10 mouse cellular contexts compared by ENCODE assay signal in the genomic region with DNA sequence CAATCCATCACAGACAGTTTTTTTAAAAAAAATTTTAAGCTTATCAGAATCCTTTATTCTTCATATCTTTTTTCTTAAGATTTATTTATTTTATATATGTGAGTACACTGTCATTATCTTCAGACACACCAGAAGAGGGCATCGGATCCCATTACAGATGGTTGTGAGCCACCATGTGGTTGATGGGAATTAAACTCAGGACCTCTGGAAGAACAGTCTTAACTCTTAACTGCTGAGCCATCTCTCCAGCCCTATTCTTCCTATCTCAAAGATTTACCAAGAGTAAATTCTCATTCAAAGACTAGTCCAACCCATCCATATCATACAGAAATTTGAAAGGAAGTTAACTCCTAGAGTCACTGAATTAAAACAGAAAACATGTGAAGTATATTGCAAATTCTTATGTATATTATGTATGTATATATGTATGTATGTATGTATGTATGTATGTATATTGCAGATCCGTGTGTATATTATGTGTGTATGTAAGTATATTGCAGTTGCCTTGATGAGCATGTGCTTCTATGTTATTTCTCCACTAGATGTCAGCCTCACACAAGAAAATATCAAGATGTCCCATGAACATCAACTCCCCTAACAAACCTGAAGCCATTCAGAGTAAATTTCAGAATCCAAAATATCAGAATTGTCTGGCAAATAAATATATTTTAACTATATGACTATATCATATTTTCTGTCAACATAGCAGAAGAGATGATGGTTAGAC. TPM values are rescaled to one million over a fixed set of nuclear protein-coding genes. Genes with fewer than 3 reads are reported as not detected.
A peak's percentile ranks its signal among the peaks of the same experiment; 100 is the strongest.
DNase-seq lines count a peak whose midpoint lies in the region; ATAC-seq and TF ChIP-seq lines count a peak whose summit lies in the region.
"Had no signal": no experiment of that assay in that cellular context is flagged by ENCODE, and none has a peak within 500 bp of the region (broad histone marks: within the 10 kb centered on the region; RNA-seq: fewer than 3 reads in every experiment).

No protein-coding gene starts in this region.

- no peaks in the 10 kb centered on the region for H3K9me3 ChIP-seq in lung, embryonic 14.5 days (ENCODE audit: low read depth, low read length)
- no peaks in the 10 kb centered on the region for H3K9me3 ChIP-seq in hindbrain, embryonic 12.5 days (replicated peaks)
- H3K9me3 ChIP-seq in neural tube, embryonic 12.5 days, result no peaks in the 10 kb centered on the region

- H3K36me3 ChIP-seq in lung, embryonic 14.5 days (ENCODE audit: insufficient read depth), result no peaks in the 10 kb centered on the region
- no peaks in the 10 kb centered on the region for H3K36me3 ChIP-seq in hindbrain, embryonic 12.5 days
- no peaks in the 10 kb centered on the region for H3K36me3 ChIP-seq in neural tube, embryonic 12.5 days

- DNase-seq in lung, embryonic 14.5 days, result peak; percentile 73
- DNase-seq in lung, postnatal 4 days, result no peak
- DNase-seq in adipocyte (ENCODE audit: low spot score), result peak; percentile 64
- no peak for DNase-seq in gastrocnemius, postnatal 36 days
- DNase-seq in frontal cortex, postnatal 14 days (ENCODE audit: low spot score in 2 of 2), result no peak
- no peak for DNase-seq in cerebellum, adult 18-20 months

- H3K27ac ChIP-seq in lung, embryonic 14.5 days (ENCODE audit: low read depth), result no peak overlapping the region
- H3K27ac ChIP-seq in hindbrain, embryonic 12.5 days, result no peak overlapping the region
- no peak overlapping the region for H3K27ac ChIP-seq in neural tube, embryonic 12.5 days

- intact Hi-C loops in gastrocnemius, postnatal 36 days (cut with DNase I), result no loop called here

- TF ChIP-seq CTCF in lung, embryonic 14.5 days (IDR thresholded peaks at IDR 0.05; ENCODE audit: low read depth), result peak; percentile 59

- 48% methylated on average over 2 of the region's 2 CpGs for WGBS in lung, embryonic 14.5 days
- 58% methylated on average over 2 of the region's 2 CpGs for WGBS in hindbrain, embryonic 12.5 days
- 66% methylated on average over 2 of the region's 2 CpGs for WGBS in neural tube, embryonic 12.5 days

- H3K4me3 ChIP-seq in lung, embryonic 14.5 days (ENCODE audit: low read depth, low read length), result no peak overlapping the region
- H3K4me3 ChIP-seq in hindbrain, embryonic 12.5 days, result no peak overlapping the region
- no peak overlapping the region for H3K4me3 ChIP-seq in neural tube, embryonic 12.5 days

- H3K4me2 ChIP-seq in lung, embryonic 14.5 days, result no peak overlapping the region
- no peak overlapping the region for H3K4me2 ChIP-seq in hindbrain, embryonic 12.5 days (replicated peaks)
- no peak overlapping the region for H3K4me2 ChIP-seq in neural tube, embryonic 12.5 days (replicated peaks)

- no peak for ATAC-seq in lung, embryonic 14.5 days (ENCODE audit: insufficient read depth)
- ATAC-seq in hindbrain, embryonic 12.5 days (ENCODE audit: low FRiP score), result peak; percentile 77
- ATAC-seq in neural tube, embryonic 12.5 days (ENCODE audit: low FRiP score, low read depth), result peak; percentile 76

- H3K9ac ChIP-seq in lung, embryonic 14.5 days, result no peak overlapping the region
- H3K9ac ChIP-seq in hindbrain, embryonic 12.5 days, result no peak overlapping the region
- H3K9ac ChIP-seq in neural tube, embryonic 12.5 days, result no peak overlapping the region

- no peaks in the 10 kb centered on the region for H3K27me3 ChIP-seq in lung, embryonic 14.5 days (ENCODE audit: insufficient read depth, low read length)
- no peaks in the 10 kb centered on the region for H3K27me3 ChIP-seq in hindbrain, embryonic 12.5 days
- H3K27me3 ChIP-seq in neural tube, embryonic 12.5 days (replicated peaks), result no peaks in the 10 kb centered on the region

- no peaks in the 10 kb centered on the region for H3K4me1 ChIP-seq in lung, embryonic 14.5 days (ENCODE audit: insufficient read depth)
- H3K4me1 ChIP-seq in hindbrain, embryonic 12.5 days, result no peaks in the 10 kb centered on the region
- H3K4me1 ChIP-seq in neural tube, embryonic 12.5 days, result no peaks in the 10 kb centered on the region

RNA-seq across cellular contexts. Expression of gene Vmn2r84, which starts 30.5 kb away (rescaled TPM):
- not detected in 2 replicates for polyA plus RNA-seq in lung, embryonic 14.5 days (2014; fragmentation: Nextera tagmentation; extraction: Ambion mirVana)
- not detected in 2 replicates for polyA plus RNA-seq in hindbrain, embryonic 12.5 days (2016; fragmentation: Nextera tagmentation; extraction: Ambion mirVana)
- 0.01 TPM in 1 of 2 replicates, not detected in the other for polyA plus RNA-seq in neural tube, embryonic 12.5 days (2016; fragmentation: Nextera tagmentation; extraction: Ambion mirVana)
- not detected for total RNA-seq in gastrocnemius, postnatal 36 days (2021)
- polyA plus RNA-seq: heart, embryonic 14.5 days; stomach, embryonic 16.5 days had no signal

RNA-seq across cellular contexts. Expression of gene Tespa1, which starts 40.9 kb away (rescaled TPM):
- 0.66 TPM in 1 of 2 replicates, not detected in the other for polyA plus RNA-seq in lung, embryonic 14.5 days (2014; fragmentation: Nextera tagmentation; extraction: Ambion mirVana)
- polyA plus RNA-seq in hindbrain, embryonic 12.5 days (2016; fragmentation: Nextera tagmentation; extraction: Ambion mirVana), result 0.31 TPM in 1 of 2 replicates, not detected in the other
- 0.27 and 0.44 TPM in 2 replicates for polyA plus RNA-seq in neural tube, embryonic 12.5 days (2016; fragmentation: Nextera tagmentation; extraction: Ambion mirVana)
- under 1 TPM; 0.47 to 0.97 TPM for total RNA-seq in gastrocnemius, postnatal 36 days (2021)
- polyA plus RNA-seq: heart, embryonic 14.5 days had no signal

Comparison
In these comparisons a context has a peak if more than half of its experiments do, and no peak if none do; other contexts are left out.
1. DNase-seq: peak in lung, embryonic 14.5 days (single experiment) and adipocyte (single experiment); none in lung, postnatal 4 days (0 of 2), gastrocnemius, postnatal 36 days (0 of 2), frontal cortex, postnatal 14 days (0 of 2) and cerebellum, adult 18-20 months (0 of 2).